Mouse (Mus musculus) embryonic facial prominence, embryonic 14.5 days (tissue): ENCODE results near the gene Ccl7. TPM values are rescaled to one million over a fixed set of nuclear protein-coding genes. Genes with fewer than 3 reads are reported as not detected.

ENCODE experiments used
- ATAC-seq: fragments of 200-750 bp; cut with Nextera tagmentation; 2 replicates; pipeline ENCODE4 v1.8.0; 2017; ENCODE audit warnings: low read depth, moderate number of reproducible peaks, moderate TSS enrichment
- DNase-seq: peaks from one replicate; pipeline ENCODE4 v3.0.0-alpha.2; 2015; ENCODE audit warnings: low spot score
- H3K27ac ChIP-seq: fragments of 300-500 bp; sonication (generic); replicated peaks from 2 replicates; pipeline ENCODE4 v1.5.1; 2014; ENCODE audit warnings: low read depth, mild to moderate bottlenecking, low read length, moderate library complexity
- H3K27me3 ChIP-seq: fragments of 300-500 bp; sonication (generic); replicated peaks from 2 replicates; pipeline ENCODE4 v1.6.1; 2014; ENCODE audit warnings: low read length; ENCODE audit not compliant: control insufficient read depth, insufficient read depth
- H3K36me3 ChIP-seq: fragments of 300-500 bp; sonication (generic); 2 replicates; pipeline ENCODE4 v1.6.1; 2014; ENCODE audit warnings: low read length, mixed read lengths; ENCODE audit not compliant: control insufficient read depth, insufficient read depth
- H3K4me1 ChIP-seq: fragments of 300-500 bp; sonication (generic); 2 replicates; pipeline ENCODE4 v1.6.1; 2014; ENCODE audit warnings: antibody characterized with exemption, low read length; ENCODE audit not compliant: control insufficient read depth, insufficient read depth
- H3K4me2 ChIP-seq: fragments of 300-500 bp; sonication (generic); 2 replicates; pipeline ENCODE4 v1.6.1; 2014; ENCODE audit warnings: low read depth, mild to moderate bottlenecking, low read length, moderate library complexity, mixed read lengths
- H3K4me3 ChIP-seq: fragments of 300-500 bp; sonication (generic); 2 replicates; pipeline ENCODE4 v1.5.1; 2014; ENCODE audit warnings: low read depth, mild to moderate bottlenecking, low read length
- H3K9ac ChIP-seq: fragments of 300-500 bp; sonication (generic); 2 replicates; pipeline ENCODE4 v1.6.1; 2014; ENCODE audit warnings: low read depth, mild to moderate bottlenecking, low read length, moderate library complexity, mixed read lengths
- H3K9me3 ChIP-seq: fragments of 300-500 bp; sonication (generic); 2 replicates; pipeline ENCODE4 v1.6.1; 2016; ENCODE audit warnings: low read length; ENCODE audit not compliant: control insufficient read depth
- WGBS: fragments of 180-500 bp; shearing (Covaris S2); extraction: QIAGEN DNeasy Blood & Tissue Kit; methylation state at CpG from one replicate; pipeline ENCODE4 v1.1.7; 2014; 5-methylcytosine and 5-hydroxymethylcytosine counted together
- polyA plus RNA-seq: library from polyadenylated mRNA; unstranded; fragments of >200 nt; fragmentation: Nextera tagmentation; extraction: Ambion mirVana; gene quantifications from 2 replicates; pipeline ENCODE4 v1.2.1, GENCODE M21; 2014

Gene Ccl7
- polyA plus RNA-seq, 1 experiment from 2014 or later, result 6.3 TPM

GRCm38 (mm10) chr11:82023769-82024168, 21.7 kb upstream of the Ccl7 start:
- H3K36me3 ChIP-seq, result no peaks in the 10 kb centered on the region
- H3K27ac ChIP-seq, result no peak overlapping the region
- H3K4me2 ChIP-seq, result no peak overlapping the region
- no peaks in the 10 kb centered on the region for H3K9me3 ChIP-seq
- H3K9ac ChIP-seq, result no peak overlapping the region
- ATAC-seq, result no peak
- WGBS, result 76% methylated on average over 4 of the region's 4 CpGs
- no peaks in the 10 kb centered on the region for H3K27me3 ChIP-seq
- DNase-seq, result no peak
- no peak overlapping the region for H3K4me3 ChIP-seq
- no peaks in the 10 kb centered on the region for H3K4me1 ChIP-seq

DNA sequence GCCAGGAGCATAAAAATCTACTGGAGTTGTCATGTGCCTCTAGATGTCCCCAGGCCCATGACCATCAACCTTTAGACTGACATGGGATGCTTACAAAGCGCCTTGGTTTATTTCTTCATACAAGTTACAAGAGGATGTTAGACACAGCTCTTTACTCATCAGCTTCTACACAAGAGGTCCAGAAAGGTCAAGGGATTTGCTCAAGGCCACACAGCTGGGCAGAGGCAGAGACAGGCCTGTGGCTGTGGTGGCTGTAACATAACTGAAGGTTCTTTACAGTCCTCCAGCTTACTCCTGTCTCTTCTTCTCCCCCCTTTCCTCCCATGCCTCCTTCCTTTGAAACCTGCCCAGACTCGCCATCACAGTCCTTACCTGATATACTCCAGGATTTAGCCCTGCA, 15.3 kb upstream of the Ccl7 start:
- no peak overlapping the region for H3K4me3 ChIP-seq
- ATAC-seq (no peak), DNase-seq (no peak)
- H3K36me3 ChIP-seq, result no peaks in the 10 kb centered on the region
- peaks cover 19% of the 10 kb centered on the region for H3K4me1 ChIP-seq
- no peak overlapping the region for H3K9ac ChIP-seq
- H3K27me3 ChIP-seq, result no peaks in the 10 kb centered on the region
- no peak overlapping the region for H3K27ac ChIP-seq
- no peaks in the 10 kb centered on the region for H3K9me3 ChIP-seq
- no peak overlapping the region for H3K4me2 ChIP-seq
- 73% methylated on average over 2 of the region's 2 CpGs for WGBS

- ATAC-seq, result no peak
- no peak for DNase-seq
- H3K27ac ChIP-seq, result peak overlapping the region; percentile 77
Observed at GRCm38 (mm10) chr11:82032136-82032535, 13.4 kb upstream of the Ccl7 start.

GRCm38 (mm10) chr11:82032678-82033344, 12.7 kb upstream of the Ccl7 start:
- H3K4me3 ChIP-seq, result no peak overlapping the region
- 25% methylated on average over 8 of the region's 8 CpGs for WGBS
- H3K4me1 ChIP-seq, result peaks cover 19% of the 10 kb centered on the region
- no peaks in the 10 kb centered on the region for H3K9me3 ChIP-seq
- no peaks in the 10 kb centered on the region for H3K27me3 ChIP-seq
- H3K9ac ChIP-seq, result no peak overlapping the region
- no peak overlapping the region for H3K4me2 ChIP-seq
- peak; percentile 83 for ATAC-seq
- peak overlapping the region; percentile 77 for H3K27ac ChIP-seq
- peak; percentile 93 for DNase-seq
- no peaks in the 10 kb centered on the region for H3K36me3 ChIP-seq

More at GRCm38 (mm10) chr11:82032136-82032535, 13.4 kb upstream of the Ccl7 start:
- Histone ChIP-seq H3K4me3 (no peak overlapping the region), H3K27me3 (no peaks in the 10 kb centered on the region), H3K4me1 (peaks cover 19% of the 10 kb centered on the region), H3K9ac (no peak overlapping the region), H3K9me3 (no peaks in the 10 kb centered on the region), H3K36me3 (no peaks in the 10 kb centered on the region), H3K4me2 (no peak overlapping the region)

DNA sequence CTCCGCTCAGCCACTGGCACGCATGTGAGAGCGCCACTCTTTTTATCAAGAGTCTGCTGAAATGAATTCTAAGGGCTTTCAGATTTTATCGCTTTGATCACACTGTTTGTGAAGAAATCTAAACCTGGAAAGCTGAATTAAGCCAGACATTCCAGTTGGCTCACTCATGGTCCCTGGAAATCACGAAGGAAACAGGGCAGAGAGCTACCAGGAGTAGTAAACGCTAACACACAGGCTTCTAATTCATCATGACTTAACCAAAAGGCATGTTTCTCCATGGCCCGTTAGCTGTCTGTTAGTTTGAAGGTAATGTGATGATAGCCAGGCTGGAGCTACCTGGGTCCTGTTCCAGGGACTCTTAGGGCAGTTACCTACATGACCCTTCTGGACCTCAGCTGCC, 11.1 kb upstream of the Ccl7 start:
- DNase-seq (no peak), ATAC-seq (no peak)
- WGBS, result 70% methylated on average over 7 of the region's 7 CpGs
- H3K9ac ChIP-seq, result no peak overlapping the region
- no peaks in the 10 kb centered on the region for H3K27me3 ChIP-seq
- no peak overlapping the region for H3K4me3 ChIP-seq
- no peak overlapping the region for H3K4me2 ChIP-seq
- peaks cover 19% of the 10 kb centered on the region for H3K4me1 ChIP-seq
- no peaks in the 10 kb centered on the region for H3K9me3 ChIP-seq
- no peak overlapping the region for H3K27ac ChIP-seq
- H3K36me3 ChIP-seq, result no peaks in the 10 kb centered on the region

DNA sequence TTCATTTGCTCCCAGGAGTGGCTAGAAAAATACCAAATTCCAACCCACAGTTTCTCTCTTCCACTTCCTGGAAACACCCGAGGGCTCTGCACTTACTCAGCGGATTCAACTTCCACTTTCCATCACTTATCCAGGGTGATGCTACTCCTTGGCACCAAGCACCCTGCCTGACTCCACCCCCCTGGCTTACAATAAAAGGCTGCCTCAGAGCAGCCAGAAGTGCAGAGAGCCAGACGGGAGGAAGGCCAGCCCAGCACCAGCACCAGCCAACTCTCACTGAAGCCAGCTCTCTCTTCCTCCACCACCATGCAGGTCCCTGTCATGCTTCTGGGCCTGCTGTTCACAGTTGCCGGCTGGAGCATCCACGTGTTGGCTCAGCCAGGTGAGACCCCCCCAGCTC, 10.2 kb upstream of the Ccl7 start, which contains the start of gene Ccl2:
Ccl2 (plus strand) TSS at position 216 of the 400 bp plus-strand sequence.
- Histone ChIP-seq H3K4me2 (no peak within 1 kb of the TSS), H3K27ac (no peak within 1 kb of the TSS; the same call in 1 of the 2 replicates)
- 29% methylated on average over 5 of the region's 5 CpGs for WGBS

DNA sequence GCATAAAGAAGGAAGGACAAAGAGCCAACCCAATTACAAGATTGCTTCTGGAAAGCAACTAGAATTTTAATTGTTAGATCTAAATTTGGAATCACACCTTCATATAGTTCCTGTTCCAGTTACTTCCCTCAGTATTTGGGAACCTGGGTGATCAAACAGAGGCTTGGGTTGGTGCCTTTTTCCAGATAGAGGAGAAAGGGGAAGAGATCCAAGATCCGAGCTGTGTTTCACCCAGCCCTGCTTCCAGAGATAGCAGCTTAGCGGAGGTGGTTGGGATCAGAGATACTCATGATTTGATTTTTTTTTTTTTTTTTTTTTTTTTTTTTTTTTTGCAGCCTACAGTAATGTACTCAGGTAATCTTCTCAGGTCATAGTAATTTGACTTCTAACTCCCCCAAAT, 9.7 kb upstream of the Ccl7 start:
- DNase-seq (no peak), ATAC-seq (no peak)
- Histone ChIP-seq H3K36me3 (no peaks in the 10 kb centered on the region), H3K4me1 (peaks cover 19% of the 10 kb centered on the region), H3K27me3 (no peaks in the 10 kb centered on the region), H3K9ac (no peak overlapping the region), H3K9me3 (no peaks in the 10 kb centered on the region), H3K4me3 (no peak overlapping the region), H3K4me2 (no peak overlapping the region), H3K27ac (no peak overlapping the region; the same call in 1 of the 2 replicates)
- 91% methylated on average over 2 of the region's 2 CpGs for WGBS

More for the DNA sequence above, 10.2 kb upstream of the Ccl7 start, which contains the start of gene Ccl2:
- no peaks in the 10 kb centered on the region for H3K36me3 ChIP-seq
- DNase-seq, result peak; percentile 75
- H3K9me3 ChIP-seq, result no peaks in the 10 kb centered on the region
- ATAC-seq, result peak; percentile 67; the same call in 1 of the 2 replicates
- no peak within 1 kb of the TSS for H3K9ac ChIP-seq
- no peaks in the 10 kb centered on the region for H3K27me3 ChIP-seq
- peaks cover 19% of the 10 kb centered on the region for H3K4me1 ChIP-seq
- no peak within 1 kb of the TSS for H3K4me3 ChIP-seq

GRCm38 (mm10) chr11:82038535-82038934, 7.0 kb upstream of the Ccl7 start, which contains the start of gene Gm17268:
Gene Gm17268 (minus strand): TSS chr11:82038562.
- 31% methylated on average over 2 of the region's 2 CpGs for WGBS

DNA sequence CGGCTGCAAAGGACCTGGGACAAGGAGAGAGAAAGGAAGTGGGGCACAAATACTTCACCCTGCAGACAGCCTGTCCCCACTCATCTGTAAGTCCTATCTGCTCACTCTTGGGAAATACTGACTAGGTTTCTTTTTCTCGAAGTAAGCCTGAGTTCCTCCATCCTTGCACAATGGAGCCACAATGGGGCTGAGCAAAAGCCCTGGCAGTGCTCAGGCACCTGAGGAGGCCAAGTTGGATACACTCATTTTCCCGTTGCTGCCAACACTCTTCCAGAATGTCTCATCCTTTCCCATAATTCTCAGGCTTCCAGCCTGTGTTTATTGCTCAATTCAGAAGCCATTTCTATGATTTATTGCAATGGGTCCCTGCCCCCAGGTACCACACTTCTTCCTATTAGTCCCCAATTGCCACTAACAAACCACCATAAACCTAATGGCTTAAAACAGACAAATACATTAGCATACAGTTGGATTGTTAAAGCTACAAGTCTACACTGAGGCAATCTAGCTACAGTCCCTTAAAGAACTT, 6.3 kb upstream of the Ccl7 start:
- DNase-seq, result no peak
- H3K4me1 ChIP-seq, result no peaks in the 10 kb centered on the region
- no peaks in the 10 kb centered on the region for H3K27me3 ChIP-seq
- WGBS, result 66% methylated on average over 3 of the region's 3 CpGs
- H3K36me3 ChIP-seq, result no peaks in the 10 kb centered on the region
- no peak overlapping the region for H3K27ac ChIP-seq
- H3K9me3 ChIP-seq, result no peaks in the 10 kb centered on the region
- no peak overlapping the region for H3K4me3 ChIP-seq
- no peak for ATAC-seq
- no peak overlapping the region for H3K9ac ChIP-seq
- H3K4me2 ChIP-seq, result no peak overlapping the region

More at GRCm38 (mm10) chr11:82038535-82038934, 7.0 kb upstream of the Ccl7 start, which contains the start of gene Gm17268:
- Histone ChIP-seq H3K27ac (no peak within 1 kb of the TSS), H3K4me1 (peaks cover 2% of the 10 kb centered on the region), H3K9ac (no peak within 1 kb of the TSS), H3K27me3 (no peaks in the 10 kb centered on the region), H3K9me3 (no peaks in the 10 kb centered on the region), H3K4me2 (no peak within 1 kb of the TSS), H3K4me3 (no peak within 1 kb of the TSS), H3K36me3 (no peaks in the 10 kb centered on the region)
- DNase-seq (peak; percentile 65), ATAC-seq (no peak)
